Mouse (Mus musculus) 3T3-L1 (cell line): ENCODE measurements around the gene Vmn2r92.
"Not testable (repeated sequence)": the region's sequence is repeated elsewhere in the genome, so short reads cannot be mapped to it uniquely, and the experiment has no call there.

Experiments
- DNase-seq: peaks from one replicate; pipeline ENCODE4 v3.0.0-alpha.2; 2015; ENCODE audit warnings: low read depth, low spot score

Gene Vmn2r92

GRCm38 (mm10) chr17:18151587-18151986 lies at the start of gene Vmn2r92:
TSS of gene Vmn2r92 (plus strand) at chr17:18151887.
- DNase-seq = not testable (repeated sequence)

- not testable (repeated sequence) for DNase-seq
Observed at GRCm38 (mm10) chr17:18102265-18102664, 49.4 kb upstream of the Vmn2r92 start.

DNA sequence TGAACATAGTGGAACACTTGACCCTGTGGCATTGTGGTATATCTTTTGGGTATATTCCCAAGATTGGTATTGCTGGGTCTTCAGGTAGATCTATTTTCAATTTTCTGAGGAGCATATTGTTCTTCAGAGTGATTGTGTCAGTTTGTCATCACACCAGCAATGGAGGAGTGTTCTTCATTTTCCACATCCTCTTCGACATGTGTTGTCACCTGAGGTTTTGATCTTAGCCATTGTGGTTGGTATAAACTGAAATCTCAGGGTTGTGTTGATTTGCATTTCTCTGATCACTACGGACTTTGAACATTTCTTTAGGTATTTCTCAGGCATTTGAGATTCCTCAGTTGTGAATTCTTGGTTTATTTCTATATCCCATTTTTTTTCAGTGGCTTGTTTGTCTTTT lies 9.5 kb downstream of the Vmn2r92 start:
- DNase-seq = not testable (repeated sequence)

DNA sequence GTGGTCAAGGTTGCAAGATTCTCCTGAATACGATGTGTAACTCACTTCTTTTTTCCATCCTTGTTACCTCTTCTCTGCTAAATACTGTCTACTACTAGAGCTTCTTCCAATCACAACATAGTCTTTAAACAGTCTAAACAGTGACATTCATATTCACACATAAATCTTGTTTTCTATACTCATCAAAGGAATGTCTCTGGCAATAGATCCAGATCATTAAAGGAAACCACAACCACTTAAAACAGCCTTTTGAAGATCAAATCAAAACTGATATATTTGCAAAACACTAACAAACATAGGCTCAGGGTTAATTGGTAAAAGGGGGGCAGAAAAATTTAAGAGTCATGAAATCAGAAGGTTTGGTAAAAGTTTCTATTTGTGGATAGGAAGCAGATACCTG lies 38.0 kb downstream of the Vmn2r92 start:
- DNase-seq = no peak

DNA sequence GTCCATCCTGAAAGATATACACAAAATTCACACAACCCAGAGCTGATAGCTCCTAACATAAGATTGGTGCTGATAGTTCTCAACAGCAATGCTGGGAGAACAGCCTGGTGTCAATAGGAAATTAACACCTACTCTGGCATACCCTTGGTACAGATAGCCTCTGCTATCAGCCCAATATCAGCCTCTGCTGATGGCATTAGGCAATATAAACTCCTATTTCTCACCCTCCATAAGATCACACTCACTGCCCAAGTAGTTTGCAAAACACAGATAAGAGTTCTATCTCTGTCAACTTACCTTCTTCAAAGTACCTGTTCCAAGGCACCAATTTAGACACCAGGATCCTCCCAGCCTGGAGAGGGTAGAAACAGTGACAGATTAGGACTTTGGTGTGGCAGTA lies 69.6 kb downstream of the Vmn2r92 start:
- no peak for DNase-seq

DNA sequence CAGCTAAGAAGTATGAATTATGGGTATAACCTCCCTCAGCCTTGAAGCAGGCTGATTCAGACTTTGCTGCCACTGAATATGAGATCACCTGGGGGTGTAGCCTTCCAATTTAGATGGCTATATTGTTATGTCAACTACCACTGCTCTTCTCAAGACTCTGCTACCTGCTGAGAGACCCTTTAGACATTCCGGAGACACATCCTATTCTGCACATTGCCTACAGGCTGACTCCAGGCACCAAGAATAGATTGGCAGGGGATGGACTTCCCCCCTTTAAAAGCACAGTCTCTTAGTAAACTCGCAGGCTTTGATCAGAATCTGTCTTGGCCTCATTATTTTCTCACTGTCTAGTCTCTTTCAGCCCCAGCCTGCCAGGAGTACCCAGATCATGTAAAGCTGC lies 80.3 kb downstream of the Vmn2r92 start:
- DNase-seq = no peak

- DNase-seq = no peak
Observed at GRCm38 (mm10) chr17:18236931-18237330, 85.2 kb downstream of the Vmn2r92 start.
